Mouse (Mus musculus) fat pad, adult 2 months (tissue): Measurements from ENCODE around the gene Mrpl39.

Experiments used
- DNase-seq: peaks from one replicate; pipeline ENCODE4 v3.0.0-alpha.2; 2011; ENCODE audit warnings: low read depth, low spot score; ENCODE audit errors: extremely low read depth

The Mrpl39 gene

DNA sequence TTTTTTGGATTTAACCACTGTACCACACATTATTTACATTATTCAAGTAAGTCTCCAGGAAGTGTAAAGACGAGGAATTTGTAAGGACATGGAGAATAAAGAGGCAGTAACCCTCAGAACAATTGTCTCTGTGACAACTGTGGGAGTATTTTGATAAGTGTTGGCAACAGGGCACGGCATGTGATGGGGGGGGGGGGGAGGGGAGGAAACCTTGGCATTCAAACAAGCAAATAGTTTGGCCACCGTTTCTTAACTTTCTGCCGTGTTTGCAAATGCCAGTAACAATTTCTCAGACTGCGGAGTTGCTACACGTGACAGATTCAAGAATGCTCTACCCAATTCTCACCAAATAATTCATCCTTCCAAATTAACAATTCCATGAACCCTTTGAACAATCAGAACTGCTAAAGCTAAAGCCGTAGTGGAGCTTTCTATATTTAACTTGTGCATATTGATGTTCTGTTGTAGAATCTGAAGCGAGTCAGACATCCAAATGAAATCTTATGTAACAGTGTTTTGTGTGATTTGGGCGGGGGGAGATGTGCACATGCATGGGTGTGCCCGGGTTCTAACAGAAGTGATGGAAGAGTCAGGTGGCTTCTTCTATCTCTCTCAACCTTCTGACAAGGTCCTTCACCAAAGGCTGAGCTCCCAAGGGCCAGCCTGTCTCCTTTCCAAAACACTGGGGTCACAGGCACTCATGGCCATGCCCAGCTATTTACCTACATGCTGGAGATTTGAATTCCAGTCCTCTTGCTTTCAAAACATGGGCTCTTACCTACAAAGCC lies 9.4 kb upstream of the Mrpl39 start:
- no peak for DNase-seq

DNA sequence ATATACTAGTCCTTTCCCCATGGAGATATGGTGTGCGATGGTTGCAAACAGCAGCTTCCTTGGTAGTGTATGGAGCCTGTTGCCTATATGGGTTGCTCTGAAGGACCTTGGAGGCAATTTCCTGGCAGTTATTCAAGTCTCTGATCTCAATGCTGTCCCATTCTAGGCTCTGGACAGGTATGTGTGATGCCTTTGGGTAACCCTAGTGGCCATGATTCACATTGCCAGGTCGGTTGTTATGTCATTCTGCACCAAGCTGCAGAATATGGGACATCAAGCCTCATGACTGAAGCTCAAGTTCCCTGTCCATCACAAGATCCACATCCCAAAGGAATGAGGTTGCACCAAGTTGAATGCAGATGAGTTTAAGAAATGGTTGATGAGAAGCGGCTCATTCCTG lies 1.8 kb upstream of the Mrpl39 start:
- DNase-seq: no peak

DNA sequence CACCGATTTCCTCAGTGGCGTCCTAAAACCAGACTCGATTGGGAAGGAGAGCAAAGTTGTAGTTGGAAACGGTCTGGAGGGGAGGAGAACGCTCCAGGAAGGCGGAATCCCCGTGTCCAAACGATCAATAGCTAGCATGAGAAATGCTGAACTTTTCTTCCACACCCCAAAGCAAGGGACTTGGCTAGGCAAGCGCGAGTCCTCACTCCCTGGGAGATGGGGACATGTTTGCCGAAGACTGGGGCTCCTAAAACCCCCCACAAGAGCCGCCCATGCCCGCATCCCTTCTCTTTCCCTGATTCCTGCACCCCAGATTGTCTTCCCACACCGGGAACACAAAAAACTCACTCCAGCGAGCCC lies 756 bp downstream of the Mrpl39 start:
- no peak for DNase-seq

DNA sequence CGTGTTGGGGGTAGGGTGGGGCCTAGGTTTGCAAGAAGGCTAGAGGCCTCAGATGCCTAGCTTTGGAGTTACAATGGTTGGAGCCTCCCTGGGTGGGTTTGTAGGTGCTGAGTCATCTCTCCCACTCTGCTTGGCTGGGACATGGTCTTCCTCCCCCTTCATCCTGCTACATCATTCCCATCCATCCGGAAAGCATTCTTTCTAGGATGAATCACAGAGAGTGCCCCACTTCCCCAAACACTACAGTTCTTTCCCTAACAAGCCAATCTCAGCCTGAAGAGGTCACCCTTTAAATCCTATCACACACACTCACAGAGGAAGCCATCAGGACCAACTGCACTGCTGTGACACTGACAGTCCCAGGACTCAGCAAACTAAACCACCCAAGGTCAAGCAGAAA lies 14.9 kb downstream of the Mrpl39 start:
- DNase-seq: no peak

DNA sequence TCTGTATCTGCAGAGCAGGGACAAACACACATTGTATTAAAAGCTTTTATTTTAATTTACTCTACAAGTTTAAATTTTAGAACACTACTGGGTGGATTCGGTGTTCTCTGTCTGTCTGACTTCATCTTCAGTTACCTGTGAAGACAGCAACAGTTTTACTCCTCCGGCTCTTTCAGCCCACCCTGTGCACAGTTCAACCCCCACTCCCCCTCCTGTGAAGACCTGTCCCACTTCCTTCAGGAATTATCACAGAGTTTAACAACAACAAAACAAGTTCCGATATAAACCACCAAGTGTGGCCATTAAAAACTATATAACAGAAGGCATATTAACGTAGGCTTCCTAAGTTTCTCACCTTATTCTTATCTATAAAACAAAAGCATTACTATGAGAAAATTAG lies 17.3 kb downstream of the Mrpl39 start:
- DNase-seq: no peak

DNA sequence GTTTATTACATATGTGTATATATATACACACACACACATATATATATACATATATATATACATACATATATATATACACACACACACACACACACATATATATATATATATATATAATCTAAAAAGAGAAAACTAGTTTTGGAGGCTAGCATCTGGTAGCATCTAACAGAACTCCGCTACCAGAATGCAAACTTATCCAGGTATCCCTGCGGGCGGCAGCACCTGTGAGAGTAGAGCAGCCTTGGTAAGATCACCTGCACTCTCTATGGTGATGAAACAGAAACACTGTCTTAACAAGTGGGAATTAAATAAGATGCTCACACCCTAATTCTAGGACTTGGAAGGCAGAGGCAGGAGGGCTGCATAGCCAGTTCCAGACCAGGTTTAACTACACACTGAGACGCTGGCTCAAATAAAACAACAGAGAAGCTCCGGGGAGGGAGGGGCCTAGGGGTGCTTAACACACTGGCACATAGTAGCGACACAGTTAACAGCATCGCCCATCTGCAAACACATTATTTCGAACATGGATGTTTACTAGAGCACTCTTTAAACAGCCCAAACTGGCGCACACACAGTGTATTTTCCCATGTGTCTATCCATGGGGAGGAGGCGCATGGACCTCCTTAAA lies 17.8 kb downstream of the Mrpl39 start:
- DNase-seq: no peak

DNA sequence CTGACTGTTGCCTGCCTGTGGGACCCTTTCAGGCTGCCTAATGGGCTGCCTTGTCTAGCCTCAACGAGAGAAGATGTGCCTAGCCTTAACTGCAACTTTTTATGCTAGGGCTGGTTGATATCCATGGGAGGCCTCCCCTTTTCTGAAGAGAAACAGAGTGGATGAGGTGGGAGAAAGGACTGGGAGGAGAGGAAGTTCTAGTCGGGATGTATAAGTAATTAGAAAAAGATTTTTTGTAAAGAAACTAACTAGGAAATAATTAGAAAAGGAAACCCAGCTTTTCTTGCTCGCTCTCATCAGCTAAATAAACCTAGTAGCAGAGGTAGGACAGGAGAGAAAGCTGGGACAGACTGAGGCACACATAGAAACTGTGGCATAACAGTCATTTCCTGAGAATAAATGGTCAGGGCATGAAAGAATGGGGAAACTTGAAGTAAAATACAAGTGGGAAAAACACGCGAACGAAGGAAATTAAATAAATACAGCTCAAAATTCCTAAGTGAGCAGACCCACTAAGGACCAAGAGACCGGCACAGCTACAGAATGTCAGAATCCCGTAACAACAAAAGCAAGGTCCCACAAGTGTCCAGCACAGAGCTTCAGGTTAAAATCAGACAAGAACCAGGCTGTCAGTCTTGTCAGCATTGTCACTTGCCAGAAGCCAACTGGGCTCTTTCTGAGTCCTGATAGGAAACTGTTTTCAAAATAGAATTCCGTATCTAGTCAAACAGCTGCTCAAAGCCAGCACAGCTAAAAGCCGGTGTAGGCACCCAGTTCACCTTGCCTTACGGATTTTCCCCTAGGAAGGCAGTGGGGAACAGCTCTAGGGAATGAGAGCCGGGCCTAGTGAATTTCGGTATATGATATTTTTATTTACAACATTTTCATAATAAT lies 18.6 kb downstream of the Mrpl39 start:
- no peak for DNase-seq

DNA sequence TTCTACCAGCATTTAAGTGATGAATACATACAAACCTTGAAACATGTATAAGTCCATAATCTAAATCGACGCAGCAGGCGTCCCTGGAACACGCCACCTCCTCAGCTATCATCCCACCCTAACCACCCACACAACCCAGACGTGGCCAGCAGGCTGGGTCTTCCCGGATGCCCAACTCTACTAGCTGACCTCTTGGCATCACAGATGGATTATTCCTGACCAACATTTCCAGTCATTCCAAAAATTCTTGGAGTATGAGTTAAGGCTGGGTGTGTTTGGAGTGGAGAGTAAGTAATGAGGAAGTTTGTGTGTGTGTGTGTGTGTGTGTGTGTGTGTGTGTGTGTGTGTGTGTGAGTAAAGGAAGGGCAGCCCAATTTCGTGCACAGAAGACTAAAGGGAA lies 19.3 kb downstream of the Mrpl39 start:
- no peak for DNase-seq

DNA sequence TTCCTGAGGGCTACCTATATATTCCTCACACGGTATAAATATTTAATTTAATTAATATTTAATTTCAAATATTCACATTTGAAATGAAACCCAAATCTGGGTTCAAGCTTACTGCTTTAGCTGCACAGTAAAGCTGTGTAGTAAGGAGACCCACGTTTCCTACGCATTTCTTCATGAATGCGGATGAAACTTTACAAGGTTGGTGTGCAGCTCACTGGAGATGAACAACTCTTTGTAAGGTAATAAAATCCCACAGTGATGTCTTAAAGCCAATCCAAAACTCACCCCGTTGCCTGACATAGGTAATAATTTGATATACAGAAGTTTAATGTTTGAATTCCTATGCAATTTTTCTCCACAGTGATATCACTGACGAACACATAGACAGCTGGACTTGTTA lies 20.6 kb downstream of the Mrpl39 start:
- no peak for DNase-seq

DNA sequence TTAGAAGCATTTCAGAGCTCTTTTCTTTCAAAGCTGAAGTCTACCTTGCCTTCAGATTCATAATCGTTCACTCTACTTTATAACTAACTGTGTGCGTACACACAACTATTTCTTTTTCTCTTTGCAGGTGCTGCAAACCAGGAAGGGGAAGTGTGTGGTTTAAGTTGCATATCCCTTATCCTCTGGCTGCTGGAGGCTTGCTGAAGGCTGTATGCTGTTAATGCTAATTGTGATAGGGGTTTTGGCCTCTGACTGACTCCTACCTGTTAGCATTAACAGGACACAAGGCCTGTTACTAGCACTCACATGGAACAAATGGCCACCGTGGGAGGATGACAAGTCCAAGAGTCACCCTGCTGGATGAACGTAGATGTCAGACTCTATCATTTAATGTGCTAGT lies 21.6 kb downstream of the Mrpl39 start:
- DNase-seq: no peak

DNA sequence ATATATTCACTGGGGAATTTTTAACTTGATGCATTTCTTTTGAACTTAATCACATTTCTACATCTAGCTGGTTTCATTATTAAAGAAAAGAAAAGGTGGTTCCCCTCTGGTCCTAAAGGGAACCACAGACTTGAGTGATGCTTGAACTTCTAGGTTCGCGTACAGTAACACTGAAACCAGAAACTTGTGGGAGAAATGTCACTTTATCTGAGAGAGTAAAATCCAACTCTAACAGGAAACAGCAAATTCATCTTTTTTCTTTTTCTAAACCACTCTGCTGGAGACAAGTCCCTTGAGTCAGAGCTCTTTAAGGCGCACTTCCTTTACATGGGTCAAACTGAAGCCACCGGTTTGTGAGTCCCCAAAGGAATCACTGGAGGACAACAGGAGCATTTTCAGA lies 22.4 kb downstream of the Mrpl39 start:
- DNase-seq: no peak

DNA sequence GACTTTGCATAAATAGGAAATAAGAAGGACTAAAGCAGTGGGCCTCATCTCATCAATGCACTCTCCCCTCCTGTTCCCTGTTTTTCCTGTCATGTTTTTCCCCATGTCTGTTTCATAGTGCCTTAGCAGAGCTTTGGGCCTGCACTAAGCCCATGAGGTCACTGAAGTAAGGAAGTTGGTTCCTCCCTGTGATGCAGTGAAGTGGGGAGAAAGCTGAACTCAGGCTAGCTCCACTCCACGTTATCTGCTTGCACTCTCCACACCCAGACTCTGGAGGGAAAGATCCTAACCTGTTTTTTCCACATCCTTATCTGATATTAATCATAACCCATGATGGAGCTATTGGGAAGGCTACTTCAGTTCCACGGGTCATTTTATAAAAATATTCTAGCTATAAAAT lies 26.9 kb downstream of the Mrpl39 start:
- DNase-seq: no peak

DNA sequence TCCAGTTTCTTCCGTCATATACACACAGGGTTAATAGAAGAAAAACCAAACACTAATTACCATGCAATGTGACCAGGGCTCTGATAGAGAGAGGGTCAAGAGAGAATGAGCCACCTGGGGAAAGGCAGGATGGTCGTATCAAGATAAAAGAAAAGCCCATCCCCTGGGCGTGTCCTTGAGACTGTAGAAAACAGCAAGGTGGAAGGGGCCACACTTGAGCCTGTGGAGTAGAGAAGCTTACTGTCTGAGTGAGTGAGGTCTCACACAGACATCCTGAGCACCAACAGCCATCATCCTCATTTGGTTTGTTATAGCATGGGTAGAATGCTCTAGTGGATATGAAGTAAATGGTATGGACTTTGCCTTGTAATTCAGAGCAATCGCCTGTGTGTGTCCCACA lies 27.7 kb downstream of the Mrpl39 start:
- DNase-seq: no peak

DNA sequence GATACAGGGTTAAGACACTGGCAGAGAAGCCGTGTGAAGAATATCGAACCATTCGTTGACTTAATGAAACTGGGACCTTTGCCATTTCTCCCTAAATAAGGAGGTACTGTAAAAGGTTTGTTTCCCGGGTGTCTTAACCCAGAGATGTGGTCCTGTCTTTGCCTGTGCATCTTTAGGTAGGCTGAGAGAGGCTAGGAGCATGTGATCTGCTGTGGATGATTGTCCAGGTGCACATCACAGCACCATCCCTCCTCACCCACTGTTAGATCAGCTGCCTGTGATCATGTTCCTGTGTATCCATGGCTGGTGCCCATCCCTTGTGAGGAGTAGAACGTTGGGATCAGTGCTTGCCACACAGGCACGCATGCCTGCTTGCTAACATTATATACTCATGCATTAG lies 29.0 kb downstream of the Mrpl39 start:
- no peak for DNase-seq

DNA sequence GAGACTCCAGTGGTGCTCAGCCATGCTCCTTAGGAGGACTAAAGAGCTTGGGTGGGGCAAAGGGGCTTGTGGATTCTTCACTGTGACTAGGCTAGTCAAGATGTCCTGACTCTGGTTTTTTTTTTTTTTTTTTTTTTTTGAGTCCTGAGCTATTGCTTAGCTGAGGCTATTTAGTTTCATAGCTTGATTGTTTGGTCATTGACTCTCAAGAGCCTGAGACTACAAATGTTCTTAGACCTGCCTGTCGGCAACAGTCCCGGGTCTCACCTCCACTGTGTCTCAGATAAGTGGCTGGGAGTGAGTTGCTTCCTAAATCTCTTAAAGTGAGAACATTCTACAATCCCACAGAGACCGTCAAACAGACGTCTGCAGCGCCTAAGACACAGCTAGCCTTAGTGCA lies 30.0 kb downstream of the Mrpl39 start:
- DNase-seq: no peak

DNA sequence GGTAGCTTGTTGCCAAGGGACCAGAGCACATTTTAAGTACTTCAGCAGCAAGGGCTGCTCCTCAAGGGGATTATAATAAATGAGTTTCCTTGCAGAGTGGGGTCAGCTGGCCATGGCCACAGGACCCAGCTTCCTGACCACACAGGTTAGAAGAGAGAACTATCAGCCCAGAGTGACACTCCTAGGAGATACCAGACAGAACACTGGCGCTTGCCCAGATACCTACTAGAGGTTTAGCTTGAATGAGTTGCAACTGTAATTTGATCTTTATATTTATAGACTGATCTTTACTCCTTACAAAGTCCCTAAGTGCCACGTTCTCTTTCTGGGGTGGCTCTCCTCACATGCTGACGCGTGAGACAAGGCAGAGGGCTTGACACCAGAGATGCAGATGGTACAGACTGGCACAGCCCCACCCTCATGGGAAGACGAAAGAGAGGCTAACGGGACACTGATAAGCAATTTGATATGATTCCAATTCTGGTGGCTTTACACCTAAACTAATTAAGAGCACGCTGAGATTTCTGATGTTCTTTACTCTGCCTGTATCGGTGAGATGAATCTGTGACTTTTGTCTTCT lies 30.8 kb downstream of the Mrpl39 start:
- no peak for DNase-seq

DNA sequence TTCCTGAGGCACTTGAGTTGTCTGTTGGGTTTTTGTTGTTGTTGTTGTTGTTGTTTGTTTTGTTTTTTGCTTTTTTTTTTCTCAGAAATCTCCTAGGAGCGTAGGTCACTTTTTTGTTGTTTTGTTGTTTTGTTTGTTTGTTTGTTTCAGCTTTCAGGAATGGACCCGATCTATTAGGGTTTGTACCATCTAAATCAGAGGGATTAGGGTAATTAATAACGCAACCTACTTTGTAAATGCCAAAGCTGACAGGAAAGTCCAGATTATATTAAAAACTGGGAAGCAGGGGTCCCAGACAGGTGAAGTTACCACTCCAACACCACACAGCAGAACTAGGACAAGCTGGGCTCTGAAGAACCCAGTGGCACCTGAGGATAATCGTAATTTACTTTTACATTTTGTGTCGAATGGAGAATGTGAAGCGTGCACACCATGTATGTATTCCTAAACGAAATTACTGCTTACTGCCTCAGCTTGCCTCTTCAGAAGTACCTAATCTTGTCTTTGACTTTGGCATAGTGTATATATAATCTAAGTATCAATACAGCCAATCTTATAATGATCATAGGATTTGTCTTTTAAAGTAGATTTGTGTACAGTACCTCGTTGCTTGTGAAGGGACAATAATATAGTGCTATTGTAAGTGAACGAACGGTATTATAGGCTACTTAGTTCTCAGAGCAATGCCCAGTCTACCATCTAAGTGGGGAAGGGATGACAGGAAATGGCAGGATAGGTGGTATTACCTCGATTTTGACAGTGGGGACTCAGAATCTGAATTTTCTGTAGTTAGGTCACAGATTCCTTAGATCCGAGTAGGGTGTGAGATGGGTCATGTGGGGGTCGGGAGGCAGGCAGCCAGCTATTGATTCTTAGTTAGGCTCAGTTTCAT lies 31.5 kb downstream of the Mrpl39 start:
- DNase-seq: no peak

DNA sequence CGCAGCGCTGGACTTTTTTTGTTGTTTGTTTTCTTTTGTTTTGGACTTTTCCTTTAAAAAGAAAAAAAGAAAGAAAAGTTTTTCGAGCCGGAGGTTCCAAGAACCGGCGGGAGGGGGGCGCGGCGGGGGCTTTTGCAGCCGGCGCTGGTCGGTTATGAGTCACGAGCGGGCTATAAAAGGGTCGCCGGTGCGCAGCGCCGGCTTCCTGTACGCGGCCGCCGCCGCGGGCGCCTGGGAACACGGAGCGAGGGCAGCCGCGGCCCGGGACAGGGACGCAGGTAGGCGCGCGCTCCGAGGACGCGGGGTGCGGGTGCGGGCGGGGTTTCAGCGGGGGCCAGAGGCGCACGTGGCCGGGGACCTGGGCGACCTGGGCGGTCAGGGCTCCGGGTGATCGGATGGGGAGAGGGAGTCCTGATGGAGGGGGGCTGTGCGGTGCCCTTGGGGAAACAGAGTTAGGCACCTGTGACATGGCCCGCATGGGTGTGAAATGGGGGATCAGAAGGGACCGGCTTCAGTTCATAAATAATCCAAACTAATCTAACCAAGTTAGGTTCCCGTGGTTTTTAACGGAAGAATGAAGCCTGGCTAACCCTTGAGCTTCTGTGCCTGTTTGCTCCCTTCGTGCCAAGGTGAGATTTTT lies 32.3 kb downstream of the Mrpl39 start:
- DNase-seq: no peak

DNA sequence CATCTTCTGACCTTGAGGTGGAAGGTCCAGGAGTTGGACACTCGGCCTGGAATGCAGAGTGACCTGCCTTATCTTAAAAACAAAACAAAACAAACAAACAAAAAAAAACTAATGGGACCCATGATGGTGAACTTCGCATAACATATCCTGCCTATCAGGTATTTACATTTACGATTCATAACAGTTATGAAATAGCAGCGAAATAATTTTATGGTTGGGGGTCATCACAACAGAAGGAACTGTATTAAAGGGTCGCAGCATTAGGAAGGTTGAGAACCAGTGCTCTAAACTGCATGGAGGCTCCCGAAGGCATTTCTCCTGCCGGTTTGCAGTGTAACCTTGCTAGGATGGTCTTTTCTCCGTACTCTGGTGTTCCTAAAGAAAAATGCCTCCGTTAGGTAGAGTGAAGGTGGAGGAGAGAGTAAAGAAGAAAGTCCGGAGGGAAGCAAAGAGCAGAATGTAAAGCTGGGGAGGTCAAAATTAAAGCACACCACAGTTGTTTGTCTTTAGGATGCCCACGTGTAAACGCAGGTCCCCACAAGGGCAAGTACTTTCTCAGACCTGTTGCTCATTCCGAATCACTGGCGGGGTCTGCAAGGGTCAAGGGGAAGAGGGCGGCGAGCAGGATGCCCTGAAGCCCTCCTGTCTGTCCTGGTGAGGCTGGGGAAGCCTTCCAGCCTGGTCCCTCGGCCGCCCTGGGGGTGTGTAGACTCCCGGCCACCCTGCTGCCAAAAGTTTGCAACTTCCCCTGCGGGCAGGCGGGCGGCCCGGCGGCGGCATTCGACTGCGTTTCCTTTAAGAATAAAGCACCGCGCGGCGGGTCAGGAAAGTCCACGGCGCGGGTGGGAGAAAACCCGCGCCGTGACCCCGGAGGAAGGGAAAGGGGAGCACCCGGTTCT lies 33.1 kb downstream of the Mrpl39 start:
- no peak for DNase-seq
